Mouse (Mus musculus) heart, embryonic 16.5 days (tissue): ENCODE results near the gene Tec. TPM values are rescaled to one million over a fixed set of nuclear protein-coding genes. Genes with fewer than 3 reads are reported as not detected.

Experiments used
- ATAC-seq: fragments of 200-750 bp; cut with Nextera tagmentation; replicated peaks from 2 replicates; pipeline ENCODE4 v1.8.0; 2017; ENCODE audit warnings: moderate number of reproducible peaks; ENCODE audit not compliant: insufficient read depth, low FRiP score; ENCODE audit errors: extremely low read depth
- H3K27ac ChIP-seq: fragments of 300-500 bp; sonication (generic); 2 replicates; pipeline ENCODE4 v1.5.1; 2014; ENCODE audit warnings: mild to moderate bottlenecking, low read length, control low read depth, moderate library complexity
- H3K27me3 ChIP-seq: fragments of 300-500 bp; sonication (generic); 2 replicates; pipeline ENCODE4 v1.6.1; 2014; ENCODE audit warnings: low read length, mixed read lengths; ENCODE audit not compliant: control insufficient read depth, insufficient read depth
- H3K36me3 ChIP-seq: fragments of 300-500 bp; sonication (generic); 2 replicates; pipeline ENCODE4 v1.6.1; 2014; ENCODE audit not compliant: control insufficient read depth, insufficient read depth
- H3K4me1 ChIP-seq: fragments of 300-500 bp; sonication (generic); 2 replicates; pipeline ENCODE4 v1.6.1; 2014; ENCODE audit warnings: low read length, mixed read lengths; ENCODE audit not compliant: control insufficient read depth, insufficient read depth
- H3K4me2 ChIP-seq: fragments of 300-500 bp; sonication (generic); 2 replicates; pipeline ENCODE4 v1.6.1; 2014; ENCODE audit warnings: low read depth, mild to moderate bottlenecking, control low read depth, low read length
- H3K4me3 ChIP-seq: fragments of 300-500 bp; sonication (generic); 2 replicates; pipeline ENCODE4 v1.5.1; 2014; ENCODE audit warnings: mild to moderate bottlenecking, control low read depth, low read length
- H3K9ac ChIP-seq: fragments of 300-500 bp; sonication (generic); 2 replicates; pipeline ENCODE4 v1.6.1; 2014; ENCODE audit warnings: low read length, control low read depth
- H3K9me3 ChIP-seq: fragments of 300-500 bp; sonication (generic); replicated peaks from 2 replicates; pipeline ENCODE4 v1.6.1; 2016; ENCODE audit warnings: low read length; ENCODE audit not compliant: control insufficient read depth
- WGBS: fragments of 180-500 bp; shearing (Covaris S2); extraction: QIAGEN DNeasy Blood & Tissue Kit; methylation state at CpG from one replicate; pipeline ENCODE4 v1.1.7; 2014; 5-methylcytosine and 5-hydroxymethylcytosine counted together
- polyA plus RNA-seq: library from polyadenylated mRNA; unstranded; fragments of >200 nt; fragmentation: Nextera tagmentation; extraction: Ambion mirVana; gene quantifications from 2 replicates; pipeline ENCODE4 v1.2.1, GENCODE M21; 2015

The Tec gene
- polyA plus RNA-seq, 1 experiment from 2014 or later: 23.0 TPM

DNA sequence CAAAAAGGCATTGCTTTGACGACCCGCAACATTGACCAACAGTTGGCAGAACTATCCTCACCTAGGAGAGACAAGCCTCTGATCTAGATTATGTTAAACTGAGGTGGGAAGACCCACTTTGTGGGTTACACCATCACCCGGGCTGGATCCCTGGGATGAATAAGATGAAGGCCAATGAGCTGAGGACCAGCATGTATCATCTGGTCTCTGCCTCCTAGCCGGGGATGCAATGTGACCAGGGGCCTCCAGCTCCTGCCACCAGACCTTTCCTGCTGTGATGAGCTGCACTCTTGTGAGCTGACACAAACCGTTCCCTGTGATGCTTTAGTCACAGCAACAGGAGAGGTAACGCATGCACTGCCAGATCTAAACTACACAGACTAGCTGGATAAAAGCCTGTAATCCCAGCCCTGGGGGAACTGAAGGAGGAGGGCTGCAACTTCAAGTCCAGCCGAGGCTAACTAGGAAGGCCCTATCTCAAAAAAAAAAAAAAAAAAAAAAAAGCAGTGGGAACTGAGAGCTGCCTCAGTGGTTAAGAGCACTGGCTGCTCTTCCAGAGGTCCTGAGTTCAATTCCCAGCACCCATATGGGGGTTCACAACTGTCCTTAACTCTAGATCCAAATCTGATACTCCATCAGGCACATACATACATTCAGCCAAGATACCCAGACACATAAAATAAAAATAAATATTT is 15.8 kb downstream of the Tec start:
- H3K9me3 ChIP-seq: no peaks in the 10 kb centered on the region
- H3K27me3 ChIP-seq: no peaks in the 10 kb centered on the region
- H3K36me3 ChIP-seq: no peaks in the 10 kb centered on the region
- H3K9ac ChIP-seq: no peak overlapping the region
- ATAC-seq: no peak
- peaks cover 50% of the 10 kb centered on the region for H3K4me1 ChIP-seq
- no peak overlapping the region for H3K4me2 ChIP-seq
- no peak overlapping the region for H3K27ac ChIP-seq
- 67% methylated on average over 7 of the region's 7 CpGs for WGBS
- H3K4me3 ChIP-seq: no peak overlapping the region

DNA sequence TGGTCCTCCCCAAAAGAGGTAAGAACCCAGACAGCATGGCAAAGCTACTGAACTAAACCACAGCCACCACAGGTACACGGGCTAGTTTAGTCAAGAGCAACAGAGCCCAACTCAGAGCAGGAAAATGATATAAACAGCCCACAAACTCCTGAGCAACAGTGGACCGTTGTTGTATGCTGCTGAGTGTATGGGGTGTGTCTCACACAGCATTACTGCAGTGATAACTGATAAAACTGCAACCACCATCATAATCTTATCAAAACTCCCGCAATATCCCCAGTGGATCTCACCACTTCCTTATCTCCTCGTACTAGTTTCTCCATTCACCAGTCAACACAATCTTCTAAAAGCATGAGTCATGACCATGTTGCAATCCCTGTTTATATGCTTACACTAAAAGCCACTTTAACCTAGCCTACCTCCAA is 16.6 kb downstream of the Tec start:
- H3K4me1 ChIP-seq: peaks cover 48% of the 10 kb centered on the region
- no peaks in the 10 kb centered on the region for H3K36me3 ChIP-seq
- no peaks in the 10 kb centered on the region for H3K27me3 ChIP-seq
- H3K27ac ChIP-seq: peak overlapping the region; percentile 38; the same call in 1 of the 2 replicates
- no peak overlapping the region for H3K9ac ChIP-seq
- H3K4me3 ChIP-seq: no peak overlapping the region
- ATAC-seq: no peak
- no peak overlapping the region for H3K4me2 ChIP-seq
- no peaks in the 10 kb centered on the region for H3K9me3 ChIP-seq
- WGBS: 38% methylated on average over 4 of the region's 4 CpGs

DNA sequence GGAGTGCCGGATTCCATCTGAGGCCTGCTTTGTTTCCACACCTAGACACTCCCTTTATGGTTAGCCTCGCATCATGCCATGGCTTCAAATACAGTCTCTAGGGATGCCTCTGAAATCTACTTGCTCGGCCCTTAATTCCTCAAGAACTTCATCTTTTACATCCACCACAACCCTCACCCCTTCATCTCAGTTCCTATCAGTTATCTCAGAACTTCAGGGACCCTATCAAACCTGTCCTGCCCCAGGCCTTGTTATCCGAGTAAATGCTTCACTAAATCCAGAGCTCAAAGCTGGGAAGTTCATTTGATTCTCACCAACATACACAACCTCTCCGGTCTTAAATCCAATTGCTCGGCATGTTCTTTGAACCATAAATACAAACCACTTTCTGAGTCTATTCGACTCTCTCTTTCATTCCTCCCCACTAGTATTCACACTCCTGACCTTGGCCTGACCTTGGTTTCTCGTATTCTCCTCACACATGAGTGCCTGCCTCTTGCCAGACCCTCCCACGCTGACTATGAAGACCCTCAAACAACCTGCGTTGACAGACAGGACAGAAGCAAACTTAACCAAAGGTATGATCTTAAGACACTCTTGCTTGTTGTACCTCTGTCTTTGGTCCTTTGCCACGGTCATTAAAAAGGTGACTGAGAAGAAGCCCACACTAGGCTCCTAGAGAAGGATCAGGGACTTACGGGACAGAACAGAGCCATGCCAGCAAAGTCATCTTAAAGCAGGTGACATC is 17.2 kb downstream of the Tec start:
- Histone ChIP-seq H3K9ac (no peak overlapping the region), H3K4me2 (no peak overlapping the region), H3K27me3 (no peaks in the 10 kb centered on the region), H3K4me3 (no peak overlapping the region), H3K4me1 (peaks cover 46% of the 10 kb centered on the region), H3K27ac (peak overlapping the region; percentile 38; the same call in 1 of the 2 replicates), H3K36me3 (no peaks in the 10 kb centered on the region), H3K9me3 (no peaks in the 10 kb centered on the region)
- ATAC-seq: no peak
- 79% methylated on average over 12 of the region's 12 CpGs for WGBS

DNA sequence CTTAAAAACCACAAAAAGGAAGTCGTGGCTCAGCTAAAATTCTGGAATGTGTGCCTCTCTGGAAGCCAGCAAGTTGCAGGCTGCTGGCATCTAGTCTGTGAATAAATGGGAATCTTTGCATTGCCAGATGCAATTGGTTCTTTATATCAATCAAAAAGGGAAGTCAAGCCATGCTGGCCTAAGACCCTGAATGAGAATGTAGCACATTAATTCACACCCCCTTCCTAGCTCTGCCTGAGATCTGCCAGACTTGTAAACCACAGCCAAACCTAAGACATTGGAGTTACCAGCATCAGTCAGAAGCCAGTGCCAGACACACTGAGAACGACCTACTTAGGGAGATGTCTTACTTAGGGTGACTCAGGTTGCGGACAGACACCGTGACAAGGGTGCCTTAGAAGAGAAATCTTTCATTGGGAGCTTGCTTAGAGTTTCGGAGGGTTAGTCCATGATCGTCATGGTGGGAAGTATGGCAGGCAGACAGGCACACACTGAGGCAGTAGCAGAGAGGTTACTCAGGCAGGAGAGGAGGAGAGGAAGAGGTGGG is 19.3 kb downstream of the Tec start:
- no peaks in the 10 kb centered on the region for H3K27me3 ChIP-seq
- ATAC-seq: no peak
- no peak overlapping the region for H3K9ac ChIP-seq
- WGBS: 76% methylated on average over 6 of the region's 6 CpGs
- H3K36me3 ChIP-seq: no peaks in the 10 kb centered on the region
- H3K4me1 ChIP-seq: peaks cover 46% of the 10 kb centered on the region
- no peak overlapping the region for H3K4me2 ChIP-seq
- H3K4me3 ChIP-seq: no peak overlapping the region
- H3K27ac ChIP-seq: no peak overlapping the region
- H3K9me3 ChIP-seq: no peaks in the 10 kb centered on the region

DNA sequence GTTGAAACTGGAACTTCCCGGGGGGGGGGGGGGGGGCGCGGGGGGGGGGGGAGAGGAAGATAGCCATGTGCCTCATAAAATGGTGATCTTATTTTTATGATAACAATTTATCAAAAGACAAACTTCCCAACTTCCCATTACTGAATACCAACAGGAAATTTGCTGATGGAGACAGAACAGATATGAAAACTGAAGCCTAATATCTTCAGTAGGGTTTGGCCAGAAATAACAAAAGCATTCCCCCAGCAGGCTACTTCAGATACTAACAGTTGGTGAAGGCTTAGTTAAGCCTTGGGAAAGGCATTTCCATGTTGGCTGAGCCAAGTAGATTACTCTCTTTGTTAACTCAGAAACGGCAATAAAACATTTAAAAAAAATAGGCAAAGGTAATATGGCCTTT is 21.6 kb downstream of the Tec start:
- Histone ChIP-seq H3K4me2 (no peak overlapping the region), H3K36me3 (no peaks in the 10 kb centered on the region), H3K4me3 (no peak overlapping the region), H3K4me1 (peaks cover 41% of the 10 kb centered on the region), H3K27ac (peak overlapping the region; percentile 21), H3K9ac (no peak overlapping the region), H3K9me3 (no peaks in the 10 kb centered on the region), H3K27me3 (no peaks in the 10 kb centered on the region)
- 29% methylated on average over 1 of the region's 4 CpGs for WGBS
- peak; percentile 49 for ATAC-seq

DNA sequence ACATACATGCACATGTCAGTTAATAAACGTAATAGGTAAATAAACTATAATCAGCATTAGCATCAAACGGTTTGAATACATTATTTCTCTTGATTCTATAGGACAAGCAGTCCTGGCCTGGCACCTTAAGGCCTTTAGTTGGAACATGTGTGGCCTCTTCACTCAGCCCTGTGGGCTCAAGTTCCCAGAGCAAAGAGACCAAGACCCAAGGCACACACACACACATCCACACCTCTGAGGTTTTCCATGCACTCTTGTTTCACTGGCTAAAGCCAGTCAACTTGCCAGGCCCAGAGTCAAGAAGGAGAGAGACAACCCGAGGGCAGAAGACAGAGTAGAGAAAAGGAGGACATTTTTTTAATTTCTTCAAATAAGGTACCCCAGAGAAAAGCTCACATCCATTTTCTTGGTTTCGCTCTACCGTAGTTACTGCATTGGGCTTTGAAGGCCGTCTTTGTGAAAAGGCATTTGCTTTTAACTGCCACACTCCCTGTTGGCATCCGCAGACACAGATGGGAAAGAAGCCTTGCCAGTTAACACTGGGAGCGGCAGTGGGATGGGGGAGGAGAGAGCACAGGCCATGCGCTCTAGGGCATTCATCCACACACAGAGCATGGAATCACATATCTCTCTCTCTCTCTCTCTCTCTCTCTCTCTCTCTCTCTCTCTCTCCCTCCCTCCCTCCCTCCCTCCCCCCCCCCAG is 22.2 kb downstream of the Tec start:
- H3K36me3 ChIP-seq: no peaks in the 10 kb centered on the region
- ATAC-seq: peak; percentile 83
- no peak overlapping the region for H3K9ac ChIP-seq
- peak overlapping the region; percentile 76 for H3K27ac ChIP-seq
- peak overlapping the region; percentile 36 for H3K4me2 ChIP-seq
- H3K27me3 ChIP-seq: no peaks in the 10 kb centered on the region
- H3K4me3 ChIP-seq: no peak overlapping the region
- peaks cover 35% of the 10 kb centered on the region for H3K4me1 ChIP-seq
- WGBS: 55% methylated on average over 9 of the region's 9 CpGs
- no peaks in the 10 kb centered on the region for H3K9me3 ChIP-seq

DNA sequence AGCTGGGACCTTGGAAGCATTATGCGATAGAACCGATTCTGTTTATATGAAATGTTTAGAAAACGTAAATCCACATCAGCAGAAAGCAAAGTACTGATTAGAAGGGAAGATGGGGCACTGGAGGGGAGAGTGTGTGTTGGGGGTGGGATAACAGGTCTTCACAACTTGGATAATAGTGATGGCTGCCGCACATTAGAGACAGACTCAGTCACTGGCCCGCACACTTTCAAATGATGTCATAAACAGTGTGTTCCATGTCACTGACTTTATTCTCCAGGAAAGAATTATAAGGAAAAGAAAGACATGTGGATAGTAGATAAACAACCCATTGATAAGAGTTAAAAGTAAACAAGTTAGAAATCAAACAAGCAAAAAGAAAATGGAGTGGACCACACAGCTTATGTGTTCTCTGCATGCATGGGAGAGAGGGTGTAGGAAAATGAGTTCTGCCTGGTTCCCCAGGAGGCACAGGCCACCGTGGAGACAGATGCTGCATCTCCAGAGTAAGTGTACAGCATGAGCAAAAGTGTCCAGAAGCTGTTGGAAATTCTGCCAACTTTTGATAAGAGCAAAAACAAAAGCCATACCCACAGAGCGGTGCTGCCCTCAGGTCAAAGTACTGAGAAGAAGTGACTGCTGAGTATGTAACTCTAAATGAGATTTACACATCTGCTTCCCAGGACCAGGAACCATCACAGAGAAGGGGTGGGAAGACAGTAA is 23.3 kb downstream of the Tec start:
- peaks cover 2% of the 10 kb centered on the region; the same call in 1 of the 2 replicates for H3K9me3 ChIP-seq
- H3K4me2 ChIP-seq: no peak overlapping the region
- 60% methylated on average over 7 of the region's 7 CpGs for WGBS
- no peak overlapping the region for H3K4me3 ChIP-seq
- no peaks in the 10 kb centered on the region for H3K36me3 ChIP-seq
- no peak for ATAC-seq
- no peak overlapping the region for H3K9ac ChIP-seq
- no peaks in the 10 kb centered on the region for H3K27me3 ChIP-seq
- peak overlapping the region; percentile 0; the same call in 1 of the 2 replicates for H3K27ac ChIP-seq
- H3K4me1 ChIP-seq: peaks cover 32% of the 10 kb centered on the region

DNA sequence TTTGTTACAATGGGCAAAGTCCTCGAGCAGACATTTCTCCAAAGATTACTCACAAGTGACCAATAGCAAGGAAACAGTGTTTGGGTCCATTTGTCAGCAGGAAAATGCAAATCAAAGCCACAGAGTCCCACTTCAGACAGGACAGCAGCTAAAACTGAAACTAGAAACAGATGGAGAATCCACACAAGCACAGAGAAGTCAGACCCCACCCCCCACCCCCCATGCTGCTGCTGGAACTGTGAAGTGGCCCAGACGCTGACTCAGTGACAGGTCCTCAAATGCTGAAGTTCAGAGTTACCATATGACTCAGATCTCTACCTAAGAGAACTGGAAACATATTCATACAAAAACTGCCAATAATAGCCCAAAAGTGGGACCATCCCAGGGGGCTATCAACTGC is 24.0 kb downstream of the Tec start:
- Histone ChIP-seq H3K4me1 (peaks cover 32% of the 10 kb centered on the region), H3K36me3 (no peaks in the 10 kb centered on the region), H3K27ac (0 out of 2 replicates have a peak overlapping the region, but pooled peaks have one; percentile 21), H3K4me2 (no peak overlapping the region), H3K9me3 (peaks cover 2% of the 10 kb centered on the region; the same call in 1 of the 2 replicates), H3K4me3 (no peak overlapping the region), H3K9ac (no peak overlapping the region), H3K27me3 (no peaks in the 10 kb centered on the region)
- WGBS: 33% methylated on average over 2 of the region's 2 CpGs
- no peak for ATAC-seq
